Mouse (Mus musculus) thymus, postnatal 10 days (tissue): ENCODE data around the gene Gprc5d.
A peak's percentile ranks its signal among the peaks of the same experiment; 100 is the strongest.

ENCODE experiments used
- DNase-seq, 2 experiments: peaks; one replicate each; pipeline ENCODE4 v3.0.0; 2021; ENCODE audit warnings: low spot score in 2 of 2

The Gprc5d gene

DNA sequence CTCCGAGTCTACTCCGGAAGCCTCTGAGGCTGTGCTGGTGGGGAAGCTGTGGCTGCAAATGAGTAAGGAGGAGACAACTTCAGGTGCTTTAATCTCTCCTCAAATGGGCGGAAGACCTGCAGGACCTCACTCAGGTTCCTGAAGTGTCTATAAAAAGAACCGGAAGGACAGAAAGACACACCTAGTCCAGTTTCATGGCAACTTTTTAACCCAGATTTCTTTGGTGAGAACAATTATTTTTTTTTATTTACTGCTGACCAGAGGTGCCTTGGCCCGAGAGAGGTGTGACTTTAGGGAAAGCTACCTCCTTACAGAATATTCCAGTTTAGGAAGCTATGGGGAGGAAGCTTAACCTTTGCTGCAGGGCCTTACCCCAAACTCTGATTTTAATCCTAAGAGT is at the start of gene Gprc5d:
Gene Gprc5d (minus strand): TSS at position 101 of the 400 bp plus-strand sequence.
- no peak for DNase-seq

DNA sequence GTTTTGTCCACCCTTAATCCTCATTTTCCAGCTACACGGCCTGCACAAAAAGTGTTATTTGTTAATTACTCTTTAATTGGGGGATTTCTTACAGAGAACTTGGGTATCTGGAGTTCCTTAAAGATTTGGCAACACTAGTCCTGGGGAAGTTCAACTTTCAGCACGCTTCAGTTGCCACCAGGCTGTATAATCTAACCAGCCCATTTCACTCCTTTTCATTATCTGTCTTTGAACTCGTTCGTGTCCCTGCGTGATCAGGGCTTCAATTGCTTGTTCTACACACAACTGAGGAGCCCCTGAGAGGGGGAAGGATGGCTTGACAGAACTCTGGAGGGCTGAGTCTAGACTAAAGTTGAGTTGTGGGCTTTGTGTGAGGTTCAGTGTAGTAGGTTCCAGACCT is 48.6 kb upstream of the Gprc5d start:
- no peak for DNase-seq

DNA sequence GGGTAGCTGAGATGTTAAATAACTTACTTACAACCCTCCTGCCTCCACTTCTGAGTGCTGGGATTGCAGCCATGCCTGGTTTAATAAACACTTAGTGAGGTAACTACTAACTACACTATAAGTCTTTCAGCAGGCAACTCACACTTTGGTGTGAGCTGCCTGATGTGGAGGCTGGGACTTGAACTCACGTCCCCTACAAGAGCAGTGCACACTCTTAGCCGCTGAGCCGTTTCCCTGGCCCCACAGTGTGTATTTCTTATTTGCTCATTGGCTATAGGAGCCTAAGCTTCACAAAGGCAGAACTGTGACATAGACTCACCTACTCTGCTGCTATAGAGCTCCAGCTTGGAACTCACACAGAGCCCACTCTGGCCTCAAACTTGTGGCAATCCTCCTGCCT is 48.2 kb upstream of the Gprc5d start:
- DNase-seq: no peak

DNA sequence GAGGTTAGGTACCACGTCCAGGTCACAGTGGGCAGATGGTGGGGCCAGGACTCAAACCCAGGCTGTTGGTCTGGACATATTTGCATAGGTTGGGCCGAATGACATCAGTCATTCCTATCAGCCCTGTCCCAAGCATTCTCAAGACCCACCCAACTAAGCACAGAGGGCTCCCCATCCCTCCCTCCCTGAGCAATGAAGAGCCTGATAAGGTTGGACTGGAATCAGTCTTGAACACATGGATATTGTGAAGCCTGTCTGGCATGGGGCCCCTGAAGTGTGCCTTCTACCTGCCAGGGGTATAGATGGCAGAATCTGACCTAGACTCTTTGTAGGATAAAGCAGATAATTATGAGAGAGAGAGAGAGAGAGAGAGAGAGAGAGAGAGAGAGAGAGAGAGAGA is 47.6 kb upstream of the Gprc5d start:
- no peak for DNase-seq

DNA sequence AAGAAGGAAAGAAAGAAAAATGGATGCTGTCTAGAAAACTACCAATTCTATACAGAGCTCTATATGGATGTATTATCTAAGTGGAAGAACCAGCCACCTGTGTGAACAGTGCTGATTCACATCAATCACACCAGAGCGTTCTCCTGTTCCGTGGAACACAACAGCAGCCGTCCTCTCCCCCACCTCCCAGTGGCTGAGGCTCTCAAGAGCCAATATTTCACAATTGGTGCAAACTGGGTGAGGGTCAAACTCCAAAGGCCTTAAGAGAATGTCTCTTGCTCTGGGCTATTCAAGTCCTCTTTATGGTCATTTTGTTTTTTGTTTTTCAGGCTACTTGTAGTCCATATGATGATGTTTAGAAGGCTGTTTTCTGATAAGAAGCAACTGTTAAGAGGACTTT is 47.1 kb upstream of the Gprc5d start:
- DNase-seq: no peak

DNA sequence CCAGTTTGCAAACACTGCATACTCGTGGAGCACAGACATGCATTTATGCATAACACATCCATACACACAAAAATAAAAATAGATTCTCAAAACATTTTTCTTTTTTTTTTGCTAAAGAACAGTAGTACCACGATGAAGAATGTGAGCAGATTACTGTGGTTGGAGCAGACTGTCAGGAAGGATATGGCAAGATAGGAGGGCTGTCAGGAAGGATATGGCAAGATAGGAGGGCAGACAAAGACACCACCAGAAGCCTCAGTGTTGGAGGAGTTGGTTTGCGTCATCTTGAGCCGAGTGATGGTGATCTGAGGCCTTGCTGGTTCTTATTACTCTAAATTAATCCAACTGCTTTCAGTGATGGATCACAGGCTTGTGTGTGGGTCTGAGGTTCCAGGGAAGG is 44.8 kb upstream of the Gprc5d start:
- DNase-seq: no peak

DNA sequence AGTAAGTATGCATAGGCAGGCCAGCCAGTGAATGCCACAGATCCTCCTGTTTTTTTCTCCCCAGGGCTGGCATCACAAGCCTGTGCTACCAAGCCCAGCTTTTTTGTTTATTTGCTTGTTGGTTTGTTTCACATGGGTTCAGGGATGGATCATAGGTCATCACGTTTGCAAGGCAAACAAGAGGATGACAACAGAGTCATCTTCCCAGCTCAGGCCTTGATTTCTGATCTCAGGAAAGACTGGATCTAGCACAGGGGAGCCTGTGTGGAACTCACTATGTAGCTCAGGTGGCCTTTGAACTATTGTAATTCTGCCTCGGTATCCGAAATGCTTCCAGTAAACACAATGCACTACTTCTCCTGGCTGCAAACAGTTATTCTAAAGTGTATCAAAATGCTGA is 44.2 kb upstream of the Gprc5d start:
- no peak for DNase-seq

DNA sequence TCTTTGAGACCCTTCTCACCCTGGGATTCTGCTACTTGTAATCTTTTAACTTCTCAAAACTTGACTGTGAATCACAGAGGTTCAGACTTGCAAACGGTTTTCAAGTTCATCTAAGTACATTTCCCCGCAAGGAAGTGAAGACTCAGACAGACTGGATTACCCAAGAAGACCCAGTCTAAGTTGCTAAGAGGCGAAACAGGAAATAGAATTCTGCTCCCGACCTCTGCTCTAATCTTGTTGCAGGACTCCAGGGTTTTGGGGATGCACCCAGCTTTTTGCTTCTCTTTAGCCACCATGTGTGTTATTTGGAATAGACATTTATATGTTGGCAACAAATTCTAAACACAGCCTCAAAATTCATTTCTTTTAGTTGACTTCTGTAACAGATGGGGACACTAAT is 43.3 kb upstream of the Gprc5d start:
- DNase-seq: no peak

DNA sequence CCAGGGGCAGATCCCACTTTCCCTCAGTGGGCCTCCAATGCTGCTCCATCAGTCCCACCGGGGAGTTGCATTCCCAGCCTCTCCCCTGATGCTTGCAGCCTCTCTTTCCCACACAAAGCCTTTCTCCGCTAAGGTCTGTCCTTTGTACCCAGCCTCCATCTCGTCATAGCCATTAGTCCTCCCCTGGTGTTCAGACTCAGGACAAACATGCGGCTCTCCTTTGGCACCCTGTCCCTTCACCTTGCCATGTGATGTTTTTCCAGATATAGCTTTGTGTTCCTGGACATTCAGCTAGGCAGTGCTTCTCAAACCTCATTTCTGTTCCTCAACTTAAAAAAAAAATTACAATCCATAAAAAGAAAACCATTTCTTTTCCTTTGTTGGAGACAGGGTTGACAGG is 40.4 kb upstream of the Gprc5d start:
- DNase-seq: no peak

DNA sequence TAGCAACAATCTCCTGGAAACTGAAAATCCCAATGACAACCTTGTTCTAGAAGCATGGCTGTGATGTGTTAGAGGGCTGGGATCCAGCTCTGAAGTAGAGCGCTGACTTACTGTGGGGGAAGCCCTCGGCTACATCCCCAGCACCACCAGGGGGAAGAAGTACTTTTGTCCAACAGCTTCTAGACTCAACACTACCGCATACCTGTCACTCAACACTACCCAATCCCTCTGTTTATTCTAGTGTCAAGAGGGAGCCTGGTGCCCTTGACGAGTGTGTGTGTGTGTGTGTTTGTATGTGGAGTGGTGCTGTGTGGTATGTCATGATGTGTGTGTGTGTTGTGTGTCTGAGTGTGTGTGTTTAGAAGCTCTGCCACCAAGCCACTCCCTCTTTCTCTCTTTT is 39.4 kb upstream of the Gprc5d start:
- DNase-seq: no peak

DNA sequence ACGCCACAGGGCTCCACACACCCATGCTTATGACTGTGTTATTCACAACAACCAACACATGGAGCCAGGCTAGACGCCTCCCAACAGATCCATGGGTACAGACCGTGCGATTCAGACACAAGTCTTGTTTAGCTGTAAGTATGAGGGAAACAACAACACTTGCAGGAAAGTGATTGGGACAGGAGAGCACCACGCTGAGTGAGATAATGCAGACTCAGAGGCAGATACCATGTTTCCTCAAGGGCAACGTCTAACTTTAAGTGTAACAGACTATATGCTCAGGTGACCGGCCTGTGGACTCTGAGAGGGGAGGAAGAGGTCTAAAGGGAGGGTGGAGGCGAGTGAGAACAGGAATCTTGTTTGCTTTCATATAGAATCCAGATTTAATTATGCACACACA is 38.5 kb upstream of the Gprc5d start:
- no peak for DNase-seq

DNA sequence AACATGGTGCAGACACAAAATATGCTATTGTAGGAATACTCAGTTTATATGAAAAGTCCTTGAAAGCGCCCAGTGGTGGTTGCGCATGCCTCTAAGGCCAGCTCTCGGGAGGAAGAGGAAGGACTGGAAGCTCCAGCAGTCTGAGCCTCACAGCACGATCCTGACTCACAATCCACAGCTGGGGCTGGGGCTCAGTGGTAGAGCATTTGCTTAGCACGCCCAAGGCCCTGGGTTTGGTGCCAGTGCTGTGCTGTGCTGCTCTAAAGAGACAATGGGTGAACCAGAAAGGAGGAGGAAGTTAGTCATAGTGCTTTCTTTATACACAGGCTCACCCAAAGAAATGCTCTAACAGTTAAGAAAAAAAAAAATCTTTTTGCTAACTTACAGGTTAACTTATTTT is 35.6 kb upstream of the Gprc5d start:
- no peak for DNase-seq

DNA sequence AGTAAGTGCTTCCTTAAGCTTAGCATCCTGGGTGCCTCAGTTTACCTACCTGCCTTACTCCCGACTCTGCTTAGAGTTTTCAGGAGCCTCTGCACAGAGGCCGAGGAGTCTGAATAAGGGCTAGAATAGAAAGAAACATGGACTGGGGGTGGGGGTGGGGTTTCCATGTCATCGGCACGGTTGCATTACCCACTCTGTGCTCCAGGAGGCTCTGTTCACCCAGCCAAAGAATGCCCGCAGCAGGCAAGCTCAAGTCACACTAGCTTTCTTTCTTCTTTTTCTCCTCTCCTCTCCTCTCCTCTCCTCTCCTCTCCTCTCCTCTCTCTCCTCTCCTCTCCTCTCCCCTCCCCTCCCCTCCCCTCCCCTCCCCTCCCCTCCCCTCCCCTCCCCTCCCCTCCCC is 32.2 kb upstream of the Gprc5d start:
- DNase-seq: peak in 1 of 2 experiments; percentile 29

DNA sequence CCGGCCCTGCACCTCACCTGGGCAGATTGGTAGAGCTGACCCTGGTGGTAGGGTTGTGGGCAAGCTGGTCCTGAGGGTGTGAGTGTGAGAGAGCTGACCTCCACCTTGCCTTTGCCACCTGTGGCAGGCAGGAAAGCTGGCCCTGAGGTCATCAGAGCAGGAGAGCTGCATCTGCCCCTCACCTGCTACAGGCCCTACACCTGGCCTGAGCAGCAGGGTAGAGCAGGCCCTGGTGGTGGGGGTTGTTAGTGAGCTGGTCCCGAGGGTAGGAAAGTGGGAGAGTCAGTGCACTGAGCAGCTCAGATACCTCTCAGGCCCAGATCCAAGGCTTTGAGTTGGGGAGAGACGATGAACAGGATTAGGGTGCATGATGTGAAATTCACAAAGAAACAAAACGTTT is 31.6 kb upstream of the Gprc5d start:
- no peak for DNase-seq

DNA sequence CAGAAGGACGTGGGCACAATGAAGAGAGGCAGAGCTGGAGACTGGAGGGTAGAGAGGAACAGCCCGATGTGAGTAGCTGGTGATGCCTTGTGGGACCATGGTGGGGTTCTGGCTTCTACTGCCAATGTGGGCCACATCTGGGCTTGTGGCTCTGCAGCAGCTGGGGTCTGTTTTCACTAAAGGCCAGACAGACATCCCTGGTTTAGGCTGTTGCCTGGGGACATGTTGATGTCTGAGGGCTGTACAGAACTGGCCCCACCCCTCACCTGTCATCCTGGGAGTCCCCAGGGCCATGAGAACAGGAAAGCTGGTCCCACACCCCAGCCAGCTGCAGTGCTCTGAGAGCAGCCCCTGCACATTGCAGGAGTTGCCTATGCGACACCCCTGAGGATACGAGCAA is 31.1 kb upstream of the Gprc5d start:
- DNase-seq: no peak

DNA sequence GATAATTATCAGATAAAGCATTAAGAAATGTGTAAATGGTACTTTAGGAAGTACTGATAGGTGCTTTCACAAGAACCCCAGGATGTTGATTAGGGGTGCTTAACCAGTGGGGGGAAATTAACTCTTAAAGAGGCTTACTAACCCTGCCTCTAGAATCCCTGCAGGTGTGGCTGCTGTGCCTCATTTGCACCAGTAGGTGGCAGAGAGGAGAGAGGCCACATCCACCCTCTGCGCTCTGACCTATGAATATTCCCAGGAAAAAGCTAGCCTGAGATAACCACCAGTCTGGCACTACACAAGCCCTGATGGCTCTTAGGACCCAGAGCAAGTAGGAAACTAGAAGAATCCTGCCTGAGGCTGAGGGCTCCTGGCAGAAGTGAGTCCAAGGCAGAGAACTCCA is 30.4 kb upstream of the Gprc5d start:
- DNase-seq: peak in 1 of 2 experiments; percentile 44

DNA sequence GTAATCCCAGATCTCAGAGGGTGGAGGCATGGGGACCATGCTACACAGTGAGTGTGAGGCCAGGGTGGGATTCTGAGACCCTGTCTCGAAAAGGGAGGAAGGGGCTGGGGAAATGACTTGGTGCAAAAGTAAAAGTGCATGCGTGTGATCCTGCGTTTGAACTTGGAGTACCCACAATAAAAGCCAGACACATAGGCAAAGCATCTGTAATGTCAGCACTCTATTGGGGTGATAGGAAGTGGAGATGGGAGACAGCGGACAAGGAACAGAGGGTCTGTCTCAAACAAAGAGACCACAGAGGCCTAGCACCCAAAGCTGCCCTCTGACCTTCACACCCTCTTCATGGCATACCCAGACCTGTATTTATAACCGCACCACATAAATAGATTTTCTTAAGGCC is 27.9 kb upstream of the Gprc5d start:
- DNase-seq: no peak

DNA sequence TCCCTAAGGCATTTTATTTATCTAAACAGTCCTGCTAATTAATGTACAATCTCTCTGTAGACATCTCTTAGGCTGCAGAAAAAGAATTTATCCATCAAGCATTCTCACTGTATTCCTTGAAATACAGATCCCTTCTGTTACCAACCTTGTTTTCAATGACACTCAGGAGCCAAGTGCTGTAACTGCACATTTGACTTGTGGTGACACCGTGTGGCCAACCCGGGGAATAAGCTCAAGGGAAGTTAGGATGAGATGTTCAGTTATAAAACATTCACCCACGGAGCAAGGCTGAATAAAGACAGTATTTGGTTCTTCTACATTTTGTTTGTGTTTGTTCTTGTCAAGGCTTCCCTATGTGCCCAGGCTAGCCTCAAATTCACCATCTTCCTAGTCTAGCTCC is 26.4 kb upstream of the Gprc5d start:
- no peak for DNase-seq

DNA sequence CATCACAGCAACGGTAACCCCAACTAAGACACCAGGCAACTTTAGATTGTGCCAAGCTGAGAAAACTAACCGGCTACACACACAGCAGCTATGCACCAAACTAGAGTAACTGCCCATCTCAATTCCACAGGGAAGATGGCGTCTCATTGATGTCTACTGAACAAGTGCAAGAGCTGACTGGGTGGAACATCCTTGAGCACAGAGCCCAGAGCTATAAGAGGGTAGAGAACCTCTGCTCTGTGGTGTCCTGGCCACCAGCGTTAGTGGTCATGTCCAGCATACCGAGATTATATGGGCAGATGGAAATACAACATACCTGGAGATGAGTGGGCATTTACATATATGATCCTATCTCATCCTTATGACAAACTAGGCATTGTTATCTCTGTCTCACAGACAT is 25.1 kb upstream of the Gprc5d start:
- no peak for DNase-seq

DNA sequence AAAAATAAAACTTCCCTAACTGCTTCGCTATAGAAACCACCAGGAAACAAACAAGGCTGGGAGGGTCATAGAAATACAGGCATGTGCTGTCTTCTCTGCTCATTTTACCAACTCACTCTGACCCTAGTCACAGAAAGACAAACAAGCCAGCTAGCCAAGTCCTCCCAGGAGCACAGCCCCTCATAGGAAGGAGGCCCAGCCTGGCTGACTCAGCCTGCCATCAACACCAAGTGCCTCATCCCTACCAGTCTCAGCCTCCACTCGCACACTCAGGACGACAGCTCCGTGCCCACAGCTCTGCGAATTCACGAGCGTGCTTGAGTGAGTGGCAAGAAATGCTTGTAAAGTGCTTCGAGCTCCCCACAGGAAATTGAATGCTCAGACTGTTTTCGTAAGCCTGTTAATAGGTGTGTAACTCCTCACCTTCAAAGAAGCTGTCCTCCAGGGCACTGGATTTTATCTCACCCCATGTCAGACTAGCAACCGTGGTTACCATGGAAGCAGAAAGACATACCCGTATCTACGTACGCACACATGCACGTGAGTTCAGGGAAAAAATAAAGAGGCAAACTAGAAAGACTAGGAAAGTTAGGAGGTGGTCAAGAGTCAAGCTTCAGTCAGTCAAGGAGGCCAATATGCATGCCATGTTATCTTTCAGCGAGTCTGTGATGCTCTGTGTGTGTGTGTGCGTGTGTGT is 23.5 kb upstream of the Gprc5d start:
- DNase-seq: no peak

DNA sequence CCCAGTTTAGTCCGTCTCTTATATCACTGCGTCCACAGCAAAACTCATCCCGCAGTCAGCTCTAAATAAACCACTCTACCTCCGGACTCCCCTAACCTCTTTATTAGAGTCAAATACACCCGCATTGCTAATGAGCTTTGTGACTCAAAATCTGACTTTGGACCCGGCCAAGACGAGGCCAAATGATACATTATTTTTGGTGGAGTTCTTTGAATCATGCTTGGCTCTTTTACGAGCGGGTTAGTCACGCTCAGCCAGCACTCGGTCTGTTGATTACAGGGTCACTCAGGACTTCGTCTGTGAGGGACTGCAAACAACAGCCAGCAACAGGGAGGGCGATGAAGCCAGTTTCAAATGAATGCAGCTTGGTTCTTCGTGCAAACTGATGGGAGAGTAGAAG is 20.7 kb upstream of the Gprc5d start:
- DNase-seq: no peak

DNA sequence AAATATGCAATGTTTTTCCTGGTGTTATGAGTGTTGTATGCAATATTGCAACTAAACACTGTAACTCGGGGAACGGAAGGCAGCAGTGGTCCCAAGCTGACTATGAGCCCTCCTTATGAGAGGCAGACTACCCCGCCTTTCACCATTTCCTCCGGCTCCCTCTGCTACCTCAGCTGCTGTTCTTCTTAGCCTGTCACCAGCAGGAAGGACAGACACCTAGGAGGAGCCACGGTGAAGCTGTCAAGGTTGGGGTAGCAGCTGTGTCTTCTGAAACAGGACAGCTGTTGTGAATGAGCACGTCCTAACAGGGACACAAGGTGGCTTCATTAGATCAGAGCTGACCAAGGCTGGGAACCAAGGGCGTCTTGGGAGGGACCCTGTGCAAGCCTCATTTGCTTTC is 20.1 kb upstream of the Gprc5d start:
- DNase-seq: no peak

DNA sequence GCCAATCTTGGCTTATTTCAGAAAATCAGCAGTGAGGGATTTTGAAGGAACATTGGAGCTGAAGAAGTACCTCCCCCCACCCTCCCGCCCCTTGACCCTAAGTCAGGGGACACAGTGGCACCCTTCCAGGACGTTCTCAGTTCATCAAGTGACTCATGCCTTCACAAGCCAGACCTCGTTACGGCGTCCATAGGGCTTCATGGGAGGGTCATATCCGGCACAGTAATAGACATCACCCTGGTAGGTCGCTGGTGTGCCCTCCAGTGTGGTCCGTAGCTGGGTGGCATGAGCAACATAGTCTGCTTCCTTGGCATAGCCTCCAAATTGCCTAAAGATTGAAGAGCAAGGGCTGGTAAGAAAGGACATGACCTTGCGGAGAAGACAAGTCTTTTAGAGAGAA is 19.7 kb upstream of the Gprc5d start:
- DNase-seq: no peak

DNA sequence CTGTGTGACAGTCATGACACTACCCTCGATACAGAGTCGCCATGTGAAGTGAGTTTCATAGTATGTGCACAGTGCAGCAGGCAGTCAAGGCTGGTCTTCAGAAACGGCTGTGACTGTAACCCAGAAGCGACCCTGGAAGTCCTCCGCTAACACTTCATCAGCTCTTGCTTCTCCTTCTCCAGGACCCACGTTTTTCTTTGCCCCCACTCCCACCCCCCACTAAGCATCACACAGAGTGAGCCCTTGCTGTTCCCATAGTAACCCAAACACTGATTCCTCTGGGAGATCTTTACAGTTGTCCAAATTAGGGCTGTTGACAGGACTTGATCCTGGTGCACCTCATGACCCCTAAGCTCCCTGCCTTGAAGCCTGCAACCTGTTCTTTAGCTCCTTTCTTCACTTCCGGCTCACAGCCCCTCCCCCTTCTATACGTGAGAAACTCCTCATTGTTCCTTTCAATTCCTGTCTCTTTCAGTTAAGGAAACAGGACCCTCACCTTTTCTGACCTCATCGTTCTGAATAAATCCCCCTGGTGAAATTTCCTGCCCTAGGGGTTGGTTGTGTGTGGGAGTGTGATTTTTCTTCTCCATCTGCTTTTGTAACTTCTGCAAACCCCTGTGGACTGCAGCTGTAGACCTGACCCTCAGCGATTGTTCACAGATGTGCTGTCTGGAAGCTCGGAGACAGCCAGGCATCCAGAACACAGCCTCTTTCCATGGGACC is 18.5 kb upstream of the Gprc5d start:
- DNase-seq: no peak
